Mouse (Mus musculus): Measurements from ENCODE around the gene Rngtt.
"Not testable (repeated sequence)": the region's sequence is repeated elsewhere in the genome, so short reads cannot be mapped to it uniquely, and the experiment has no call there.

- TF ChIP-seq POLR2A (IDR thresholded peaks at IDR 0.05; ENCODE audit: borderline replicate concordance, extremely low read depth, insufficient read depth, insufficient read length, poor library complexity, severe bottlenecking); CTCF (IDR thresholded peaks at IDR 0.05; ENCODE audit: borderline replicate concordance, extremely low read depth, insufficient read depth, insufficient read length): not testable (repeated sequence)
Observed at GRCm38 (mm10) chr4:33450356-33450755, 140.2 kb downstream of the Rngtt start.

All from brain, embryonic 14.5 days (tissue).